ENCODE assay signal across 16 mouse cellular contexts in genomic region chr19:42055881-42056280, GRCm38 (mm10). TPM values are rescaled to one million over a fixed set of nuclear protein-coding genes. Genes with fewer than 3 reads are reported as not detected.
DNase-seq lines count a peak whose midpoint lies in the region; ATAC-seq and TF ChIP-seq lines count a peak whose summit lies in the region.
"Had no signal": no experiment of that assay in that cellular context is flagged by ENCODE, and none has a peak within 500 bp of the region (broad histone marks: within the 10 kb centered on the region; RNA-seq: fewer than 3 reads in every experiment).

No protein-coding gene starts in this region.

- H3K4me3 ChIP-seq in heart, embryonic 11.5 days (ENCODE audit: low read depth, low read length): no peak overlapping the region
- no peak overlapping the region for H3K4me3 ChIP-seq in midbrain, embryonic 11.5 days (ENCODE audit: low read depth, low read length)
- H3K4me3 ChIP-seq in midbrain, postnatal 0 days (ENCODE audit: low read depth, low read length): no peak overlapping the region
- H3K4me3 ChIP-seq: embryonic facial prominence, embryonic 15.5 days; forebrain, embryonic 13.5 days; hindbrain, embryonic 12.5 days; neural tube, embryonic 13.5 days had no signal

- H3K27ac ChIP-seq in heart, embryonic 11.5 days (ENCODE audit: low read depth, low read length): no peak overlapping the region
- no peak overlapping the region for H3K27ac ChIP-seq in midbrain, embryonic 11.5 days (ENCODE audit: low read depth, low read length)
- no peak overlapping the region for H3K27ac ChIP-seq in midbrain, postnatal 0 days (ENCODE audit: low read depth, low read length)
- H3K27ac ChIP-seq: embryonic facial prominence, embryonic 15.5 days; forebrain, embryonic 13.5 days; hindbrain, embryonic 12.5 days; neural tube, embryonic 13.5 days had no signal

- intact Hi-C loops in gastrocnemius, postnatal 14 days (cut with DNase I; ENCODE audit: low total_unique reads): no loop called here

- no peaks in the 10 kb centered on the region for H3K4me1 ChIP-seq in heart, embryonic 11.5 days (ENCODE audit: control insufficient read depth, insufficient read depth, low read length)
- H3K4me1 ChIP-seq in midbrain, embryonic 11.5 days (ENCODE audit: control insufficient read depth, insufficient read depth, low read length): no peaks in the 10 kb centered on the region
- no peaks in the 10 kb centered on the region for H3K4me1 ChIP-seq in midbrain, postnatal 0 days (ENCODE audit: insufficient read depth, low read length)
- H3K4me1 ChIP-seq: embryonic facial prominence, embryonic 15.5 days; forebrain, embryonic 13.5 days; hindbrain, embryonic 12.5 days; neural tube, embryonic 13.5 days had no signal

- H3K27me3 ChIP-seq in heart, embryonic 11.5 days (ENCODE audit: control insufficient read depth, insufficient read depth, low read length): no peaks in the 10 kb centered on the region
- H3K27me3 ChIP-seq in midbrain, embryonic 11.5 days (ENCODE audit: control insufficient read depth, insufficient read depth, low read length): no peaks in the 10 kb centered on the region
- H3K27me3 ChIP-seq in midbrain, postnatal 0 days (ENCODE audit: insufficient read depth, low read length): no peaks in the 10 kb centered on the region
- H3K27me3 ChIP-seq: embryonic facial prominence, embryonic 15.5 days; forebrain, embryonic 13.5 days; hindbrain, embryonic 12.5 days; neural tube, embryonic 13.5 days had no signal

- H3K4me2 ChIP-seq in heart, embryonic 11.5 days: no peak overlapping the region
- H3K4me2 ChIP-seq in midbrain, embryonic 11.5 days: no peak overlapping the region
- no peak overlapping the region for H3K4me2 ChIP-seq in midbrain, postnatal 0 days (ENCODE audit: low read depth, low read length, poor library complexity, severe bottlenecking)
- H3K4me2 ChIP-seq: embryonic facial prominence, embryonic 15.5 days; forebrain, embryonic 13.5 days; hindbrain, embryonic 12.5 days; lung, embryonic 14.5 days; neural tube, embryonic 13.5 days had no signal

- no peaks in the 10 kb centered on the region for H3K9me3 ChIP-seq in heart, embryonic 11.5 days (replicated peaks; ENCODE audit: control insufficient read depth, low read length)
- no peaks in the 10 kb centered on the region for H3K9me3 ChIP-seq in midbrain, embryonic 11.5 days (ENCODE audit: control insufficient read depth, low read length)
- no peaks in the 10 kb centered on the region for H3K9me3 ChIP-seq in midbrain, postnatal 0 days (ENCODE audit: low read length)
- H3K9me3 ChIP-seq: embryonic facial prominence, embryonic 15.5 days; forebrain, embryonic 13.5 days; hindbrain, embryonic 12.5 days; neural tube, embryonic 13.5 days had no signal

- no peak for TF ChIP-seq CTCF in midbrain, postnatal 0 days (IDR thresholded peaks at IDR 0.05)

- whole genome bisulfite sequencing in heart, embryonic 11.5 days (ENCODE audit: insufficient replicate concordance): 75% methylated on average over 2 of the region's 2 CpGs
- 90% methylated on average over 2 of the region's 2 CpGs for WGBS in midbrain, embryonic 11.5 days
- WGBS in midbrain, postnatal 0 days: 87% methylated on average over 2 of the region's 2 CpGs

- peak; percentile 97 for DNase-seq in heart, adult 11 months
- DNase-seq in midbrain, embryonic 11.5 days (ENCODE audit: low spot score, missing footprints): peak; percentile 37
- no peak for DNase-seq in midbrain, postnatal 0 days (ENCODE audit: low spot score)
- DNase-seq in gastrocnemius, postnatal 14 days: peak; percentile 82
- DNase-seq in ovary, postnatal 14 days (ENCODE audit: low spot score): peak; percentile 45
- DNase-seq in layer of hippocampus, postnatal 10 days (ENCODE audit: low spot score in 2 of 2): no peak
- DNase-seq in spleen, adult 18-20 months: no peak
- DNase-seq: B cell, adult 2 months; cerebellum, adult 18-20 months; lung, embryonic 14.5 days; right cerebral cortex, adult 18-20 months had no signal

- no peaks in the 10 kb centered on the region for H3K36me3 ChIP-seq in heart, embryonic 11.5 days (ENCODE audit: control insufficient read depth, insufficient read depth, low read length)
- no peaks in the 10 kb centered on the region for H3K36me3 ChIP-seq in midbrain, embryonic 11.5 days (ENCODE audit: control insufficient read depth, insufficient read depth, low read length)
- no peaks in the 10 kb centered on the region for H3K36me3 ChIP-seq in midbrain, postnatal 0 days (ENCODE audit: insufficient read depth, low read length)
- H3K36me3 ChIP-seq: embryonic facial prominence, embryonic 15.5 days; hindbrain, embryonic 12.5 days; neural tube, embryonic 13.5 days had no signal

- no peak for ATAC-seq in heart, embryonic 11.5 days (replicated peaks; ENCODE audit: insufficient number of reproducible peaks, low FRiP score, low TSS enrichment)
- no peak for ATAC-seq in midbrain, embryonic 11.5 days (ENCODE audit: low FRiP score)
- no peak for ATAC-seq in midbrain, postnatal 0 days (ENCODE audit: low FRiP score)
- ATAC-seq: forebrain, embryonic 13.5 days had no signal

- H3K9ac ChIP-seq in heart, embryonic 11.5 days (ENCODE audit: low read depth, low read length): no peak overlapping the region
- no peak overlapping the region for H3K9ac ChIP-seq in midbrain, embryonic 11.5 days (ENCODE audit: low read length)
- H3K9ac ChIP-seq in midbrain, postnatal 0 days (replicated peaks; ENCODE audit: low read length, poor library complexity, severe bottlenecking): no peak overlapping the region
- H3K9ac ChIP-seq: embryonic facial prominence, embryonic 15.5 days; forebrain, embryonic 13.5 days; hindbrain, embryonic 12.5 days; lung, embryonic 14.5 days; neural tube, embryonic 13.5 days had no signal

RNA-seq across cellular contexts. Expression of gene 4933411K16Rik, which starts 3.8 kb away (rescaled TPM):
- not detected in 2 replicates for polyA plus RNA-seq in heart, embryonic 11.5 days (2014; fragmentation: Nextera tagmentation; extraction: Ambion mirVana)
- polyA plus RNA-seq in midbrain, embryonic 11.5 days (2014; fragmentation: Nextera tagmentation; extraction: Ambion mirVana): 0.10 TPM in 1 of 2 replicates, not detected in the other
- 0.24 TPM in 1 of 2 replicates, not detected in the other for total RNA-seq in midbrain, postnatal 0 days (2014; rRNA removed)
- not detected in 2 replicates for polyA plus RNA-seq in midbrain, postnatal 0 days (2015; fragmentation: Nextera tagmentation; extraction: Ambion mirVana)
- total RNA-seq in gastrocnemius, postnatal 14 days (2021): under 1 TPM; 0.25 to 0.42 TPM
- 1 to 10 TPM in 1 of 2 experiments, under 1 TPM in 1; 0.71 to 1.4 TPM for total RNA-seq in layer of hippocampus, postnatal 10 days (2021)
- polyA plus RNA-seq: forebrain, embryonic 13.5 days; hindbrain, embryonic 12.5 days; lung, embryonic 14.5 days; neural tube, embryonic 13.5 days had no signal

RNA-seq across cellular contexts. Expression of gene Hoga1, which starts 10.5 kb away (rescaled TPM):
- 0.72 and 1.6 TPM in 2 replicates for polyA plus RNA-seq in heart, embryonic 11.5 days (2014; fragmentation: Nextera tagmentation; extraction: Ambion mirVana)
- 0.80 and 1.2 TPM in 2 replicates for polyA plus RNA-seq in midbrain, embryonic 11.5 days (2014; fragmentation: Nextera tagmentation; extraction: Ambion mirVana)
- 3.1 TPM in 2 replicates for total RNA-seq in midbrain, postnatal 0 days (2014; rRNA removed)
- polyA plus RNA-seq in midbrain, postnatal 0 days (2015; fragmentation: Nextera tagmentation; extraction: Ambion mirVana): 3.4 and 4.0 TPM in 2 replicates
- total RNA-seq in gastrocnemius, postnatal 14 days (2021): 1 to 10 TPM; 3.3 to 4.3 TPM
- total RNA-seq in layer of hippocampus, postnatal 10 days (2021): 1 to 10 TPM; 9.1 to 9.3 TPM

RNA-seq across cellular contexts. Expression of gene Ankrd2, which starts 20.1 kb away (rescaled TPM):
- polyA plus RNA-seq in heart, embryonic 11.5 days (2014; fragmentation: Nextera tagmentation; extraction: Ambion mirVana): not detected in 2 replicates
- polyA plus RNA-seq in midbrain, embryonic 11.5 days (2014; fragmentation: Nextera tagmentation; extraction: Ambion mirVana): not detected in 2 replicates
- 0.71 and 1.7 TPM in 2 replicates for total RNA-seq in midbrain, postnatal 0 days (2014; rRNA removed)
- polyA plus RNA-seq in midbrain, postnatal 0 days (2015; fragmentation: Nextera tagmentation; extraction: Ambion mirVana): 0.81 and 2.4 TPM in 2 replicates
- total RNA-seq in gastrocnemius, postnatal 14 days (2021): 100 to 1,000 TPM; 113 to 188 TPM
- under 1 TPM; 0.34 to 0.40 TPM for total RNA-seq in layer of hippocampus, postnatal 10 days (2021)
- polyA plus RNA-seq: hindbrain, embryonic 12.5 days had no signal

RNA-seq across cellular contexts. Expression of gene Morn4, which starts 30.3 kb away (rescaled TPM):
- polyA plus RNA-seq in heart, embryonic 11.5 days (2014; fragmentation: Nextera tagmentation; extraction: Ambion mirVana): 17.7 and 18.7 TPM in 2 replicates
- 65.1 and 65.6 TPM in 2 replicates for polyA plus RNA-seq in midbrain, embryonic 11.5 days (2014; fragmentation: Nextera tagmentation; extraction: Ambion mirVana)
- total RNA-seq in midbrain, postnatal 0 days (2014; rRNA removed): 47.2 and 47.5 TPM in 2 replicates
- 122 and 123 TPM in 2 replicates for polyA plus RNA-seq in midbrain, postnatal 0 days (2015; fragmentation: Nextera tagmentation; extraction: Ambion mirVana)
- total RNA-seq in gastrocnemius, postnatal 14 days (2021): 1 to 10 TPM; 1.7 to 1.9 TPM
- total RNA-seq in layer of hippocampus, postnatal 10 days (2021): 10 to 100 TPM; 63.7 to 68.2 TPM

RNA-seq across cellular contexts. Expression of gene Pi4k2a, which starts 34.4 kb away (rescaled TPM):
- polyA plus RNA-seq in heart, embryonic 11.5 days (2014; fragmentation: Nextera tagmentation; extraction: Ambion mirVana): 14.6 and 16.3 TPM in 2 replicates
- polyA plus RNA-seq in midbrain, embryonic 11.5 days (2014; fragmentation: Nextera tagmentation; extraction: Ambion mirVana): 19.9 and 22.1 TPM in 2 replicates
- total RNA-seq in midbrain, postnatal 0 days (2014; rRNA removed): 19.3 and 21.9 TPM in 2 replicates
- 30.6 and 33.0 TPM in 2 replicates for polyA plus RNA-seq in midbrain, postnatal 0 days (2015; fragmentation: Nextera tagmentation; extraction: Ambion mirVana)
- total RNA-seq in gastrocnemius, postnatal 14 days (2021): 10 to 100 TPM; 14.0 to 14.7 TPM
- 10 to 100 TPM; 47.4 to 48.7 TPM for total RNA-seq in layer of hippocampus, postnatal 10 days (2021)

Comparison
In these comparisons a context has a peak if more than half of its experiments do, and no peak if none do; other contexts are left out.
1. DNase-seq: peak in heart, adult 11 months (single experiment), midbrain, embryonic 11.5 days (single experiment), gastrocnemius, postnatal 14 days (single experiment) and ovary, postnatal 14 days (single experiment); none in midbrain, postnatal 0 days (single experiment), layer of hippocampus, postnatal 10 days (0 of 2) and spleen, adult 18-20 months (0 of 2).
2. RNA of gene Ankrd2, which starts 20.1 kb away (total RNA-seq): 113 to 188 TPM in gastrocnemius, postnatal 14 days; 0.71 to 1.7 TPM in midbrain, postnatal 0 days and 0.34 to 0.40 TPM in layer of hippocampus, postnatal 10 days; every median in the first group is over 10 times any median in the second.